Mouse (Mus musculus): Measurements from ENCODE around the gene Spata19. TPM values are rescaled to one million over a fixed set of nuclear protein-coding genes. Genes with fewer than 3 reads are reported as not detected.

Spata19 gene
- 0.26 TPM in 1 of 2 replicates, not detected in the other for polyA plus RNA-seq (2014; fragmentation: Nextera tagmentation; extraction: Ambion mirVana)

- ATAC-seq (ENCODE audit: insufficient number of reproducible peaks, low FRiP score, low TSS enrichment, low read depth): no peak
- H3K36me3 ChIP-seq (ENCODE audit: control insufficient read depth, insufficient read depth, low read length): no peaks in the 10 kb centered on the region
- no peaks in the 10 kb centered on the region for H3K4me1 ChIP-seq (ENCODE audit: control insufficient read depth, insufficient read depth, low read length)
- no peak within 1 kb of the TSS for H3K4me3 ChIP-seq (ENCODE audit: low read depth, low read length)
- H3K9me3 ChIP-seq (ENCODE audit: control insufficient read depth, low read length): no peaks in the 10 kb centered on the region
- H3K27ac ChIP-seq (replicated peaks; ENCODE audit: low read depth, low read length): no peak within 1 kb of the TSS
- no peaks in the 10 kb centered on the region for H3K27me3 ChIP-seq (ENCODE audit: control insufficient read depth, insufficient read depth, low read length)
- DNase-seq (ENCODE audit: low spot score): no peak
- 78% methylated on average over 3 of the region's 3 CpGs for WGBS
- H3K9ac ChIP-seq (ENCODE audit: low read length): no peak within 1 kb of the TSS
- no peak within 1 kb of the TSS for H3K4me2 ChIP-seq (ENCODE audit: low read depth, severe bottlenecking)
These were observed at the start of gene Spata19 for GRCm38 (mm10) chr9:27396500-27396899. Gene Spata19 (plus strand): TSS chr9:27396800.

- Histone ChIP-seq H3K36me3 (ENCODE audit: control insufficient read depth, insufficient read depth, low read length) (no peaks in the 10 kb centered on the region), H3K27ac (replicated peaks; ENCODE audit: low read depth, low read length) (no peak overlapping the region), H3K9me3 (ENCODE audit: control insufficient read depth, low read length) (no peaks in the 10 kb centered on the region), H3K9ac (ENCODE audit: low read length) (no peak overlapping the region), H3K4me2 (ENCODE audit: low read depth, severe bottlenecking) (no peak overlapping the region), H3K4me3 (ENCODE audit: low read depth, low read length) (no peak overlapping the region), H3K4me1 (ENCODE audit: control insufficient read depth, insufficient read depth, low read length) (no peaks in the 10 kb centered on the region), H3K27me3 (ENCODE audit: control insufficient read depth, insufficient read depth, low read length) (no peaks in the 10 kb centered on the region)
- no peak for ATAC-seq (ENCODE audit: insufficient number of reproducible peaks, low FRiP score, low TSS enrichment, low read depth)
- WGBS: 84% methylated on average over 7 of the region's 7 CpGs
- no peak for DNase-seq (ENCODE audit: low spot score)
These were observed 43.5 kb upstream of the Spata19 start for GRCm38 (mm10) chr9:27353082-27353481.

GRCm38 (mm10) chr9:27357893-27358292 lies 38.7 kb upstream of the Spata19 start:
- H3K36me3 ChIP-seq (ENCODE audit: control insufficient read depth, insufficient read depth, low read length): no peaks in the 10 kb centered on the region
- no peak for DNase-seq (ENCODE audit: low spot score)
- H3K4me1 ChIP-seq (ENCODE audit: control insufficient read depth, insufficient read depth, low read length): no peaks in the 10 kb centered on the region
- H3K9me3 ChIP-seq (ENCODE audit: control insufficient read depth, low read length): no peaks in the 10 kb centered on the region
- no peak overlapping the region for H3K4me3 ChIP-seq (ENCODE audit: low read depth, low read length)
- H3K27me3 ChIP-seq (ENCODE audit: control insufficient read depth, insufficient read depth, low read length): no peaks in the 10 kb centered on the region
- ATAC-seq (ENCODE audit: insufficient number of reproducible peaks, low FRiP score, low TSS enrichment, low read depth): no peak
- H3K4me2 ChIP-seq (ENCODE audit: low read depth, severe bottlenecking): no peak overlapping the region
- no peak overlapping the region for H3K27ac ChIP-seq (replicated peaks; ENCODE audit: low read depth, low read length)
- WGBS: 92% methylated on average over 6 of the region's 6 CpGs
- no peak overlapping the region for H3K9ac ChIP-seq (ENCODE audit: low read length)

GRCm38 (mm10) chr9:27367231-27367630 lies 29.4 kb upstream of the Spata19 start:
- no peak overlapping the region for H3K9ac ChIP-seq (ENCODE audit: low read length)
- H3K4me1 ChIP-seq (ENCODE audit: control insufficient read depth, insufficient read depth, low read length): 0 out of 2 replicates have a peak, but pooled peaks cover 3% of the 10 kb centered on the region
- no peak overlapping the region for H3K4me3 ChIP-seq (ENCODE audit: low read depth, low read length)
- H3K4me2 ChIP-seq (ENCODE audit: low read depth, severe bottlenecking): no peak overlapping the region
- no peaks in the 10 kb centered on the region for H3K9me3 ChIP-seq (ENCODE audit: control insufficient read depth, low read length)
- WGBS: 69% methylated on average over 2 of the region's 2 CpGs
- H3K36me3 ChIP-seq (ENCODE audit: control insufficient read depth, insufficient read depth, low read length): no peaks in the 10 kb centered on the region
- no peak for ATAC-seq (ENCODE audit: insufficient number of reproducible peaks, low FRiP score, low TSS enrichment, low read depth)
- H3K27ac ChIP-seq (replicated peaks; ENCODE audit: low read depth, low read length): no peak overlapping the region
- H3K27me3 ChIP-seq (ENCODE audit: control insufficient read depth, insufficient read depth, low read length): no peaks in the 10 kb centered on the region
- no peak for DNase-seq (ENCODE audit: low spot score)

DNA sequence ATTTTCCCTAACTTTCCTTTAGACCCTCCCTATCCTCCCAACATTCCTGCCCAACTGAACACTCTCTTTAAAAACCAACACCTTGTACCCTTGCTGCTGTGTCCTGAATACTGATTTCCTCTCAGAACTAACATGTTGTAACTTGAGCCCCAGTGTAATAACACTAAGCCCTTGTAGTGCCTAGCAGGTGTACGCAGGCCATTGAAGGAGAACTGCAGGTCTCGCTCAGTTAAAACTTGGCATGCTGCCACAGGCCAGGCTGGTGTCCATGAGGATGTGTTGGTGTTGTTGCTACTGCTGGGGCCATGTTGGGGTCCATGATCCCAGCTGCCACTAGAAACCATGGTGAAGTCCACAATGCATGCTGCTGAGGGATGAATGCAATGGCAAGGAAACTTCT lies 27.5 kb upstream of the Spata19 start:
- Histone ChIP-seq H3K4me1 (ENCODE audit: control insufficient read depth, insufficient read depth, low read length) (0 out of 2 replicates have a peak, but pooled peaks cover 3% of the 10 kb centered on the region), H3K9me3 (ENCODE audit: control insufficient read depth, low read length) (no peaks in the 10 kb centered on the region), H3K27me3 (ENCODE audit: control insufficient read depth, insufficient read depth, low read length) (no peaks in the 10 kb centered on the region), H3K27ac (replicated peaks; ENCODE audit: low read depth, low read length) (no peak overlapping the region), H3K4me2 (ENCODE audit: low read depth, severe bottlenecking) (no peak overlapping the region), H3K9ac (ENCODE audit: low read length) (no peak overlapping the region), H3K4me3 (ENCODE audit: low read depth, low read length) (no peak overlapping the region), H3K36me3 (ENCODE audit: control insufficient read depth, insufficient read depth, low read length) (no peaks in the 10 kb centered on the region)
- peak; percentile 26; the same call in 1 of the 2 replicates for ATAC-seq (ENCODE audit: insufficient number of reproducible peaks, low FRiP score, low TSS enrichment, low read depth)
- DNase-seq (ENCODE audit: low spot score): peak; percentile 52
- 51% methylated on average over 2 of the region's 2 CpGs for WGBS

- H3K27me3 ChIP-seq (ENCODE audit: control insufficient read depth, insufficient read depth, low read length): no peaks in the 10 kb centered on the region
- H3K4me3 ChIP-seq (ENCODE audit: low read depth, low read length): no peak overlapping the region
- H3K9ac ChIP-seq (ENCODE audit: low read length): no peak overlapping the region
- H3K9me3 ChIP-seq (ENCODE audit: control insufficient read depth, low read length): no peaks in the 10 kb centered on the region
- WGBS: 74% methylated on average over 1 of the region's 1 CpGs
- no peaks in the 10 kb centered on the region for H3K36me3 ChIP-seq (ENCODE audit: control insufficient read depth, insufficient read depth, low read length)
- DNase-seq (ENCODE audit: low spot score) (no peak), ATAC-seq (ENCODE audit: insufficient number of reproducible peaks, low FRiP score, low TSS enrichment, low read depth) (no peak)
- H3K4me1 ChIP-seq (ENCODE audit: control insufficient read depth, insufficient read depth, low read length): no peaks in the 10 kb centered on the region
- H3K27ac ChIP-seq (replicated peaks; ENCODE audit: low read depth, low read length): no peak overlapping the region
- H3K4me2 ChIP-seq (ENCODE audit: low read depth, severe bottlenecking): no peak overlapping the region
These were observed 20.9 kb upstream of the Spata19 start for GRCm38 (mm10) chr9:27375746-27376145.

DNA sequence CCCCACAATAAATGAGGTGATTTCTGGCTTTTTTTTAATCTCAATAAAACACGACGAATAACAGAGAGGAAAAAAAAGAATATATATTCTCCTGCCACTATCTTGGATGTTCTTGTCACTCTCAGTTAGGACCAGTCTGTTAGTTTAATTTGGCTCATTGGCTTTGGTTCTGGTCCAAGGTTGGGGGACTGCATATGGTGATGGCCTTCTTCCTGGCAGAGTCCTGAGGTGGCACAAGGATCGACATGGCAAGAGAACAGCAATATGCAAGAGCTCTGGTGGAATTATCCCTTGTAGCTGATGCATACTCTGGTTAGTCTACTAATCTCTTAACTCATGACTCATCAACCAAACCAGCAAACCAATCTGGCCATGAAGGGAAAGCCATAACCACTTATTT lies 9.6 kb upstream of the Spata19 start:
- H3K9ac ChIP-seq (ENCODE audit: low read length): no peak overlapping the region
- H3K27me3 ChIP-seq (ENCODE audit: control insufficient read depth, insufficient read depth, low read length): no peaks in the 10 kb centered on the region
- no peak for DNase-seq (ENCODE audit: low spot score)
- WGBS: 80% methylated on average over 3 of the region's 3 CpGs
- H3K4me3 ChIP-seq (ENCODE audit: low read depth, low read length): no peak overlapping the region
- no peaks in the 10 kb centered on the region for H3K36me3 ChIP-seq (ENCODE audit: control insufficient read depth, insufficient read depth, low read length)
- no peak overlapping the region for H3K27ac ChIP-seq (replicated peaks; ENCODE audit: low read depth, low read length)
- ATAC-seq (ENCODE audit: insufficient number of reproducible peaks, low FRiP score, low TSS enrichment, low read depth): no peak
- H3K4me1 ChIP-seq (ENCODE audit: control insufficient read depth, insufficient read depth, low read length): no peaks in the 10 kb centered on the region
- no peak overlapping the region for H3K4me2 ChIP-seq (ENCODE audit: low read depth, severe bottlenecking)
- H3K9me3 ChIP-seq (ENCODE audit: control insufficient read depth, low read length): no peaks in the 10 kb centered on the region

- Histone ChIP-seq H3K4me1 (ENCODE audit: control insufficient read depth, insufficient read depth, low read length) (no peaks in the 10 kb centered on the region), H3K4me3 (ENCODE audit: low read depth, low read length) (no peak overlapping the region), H3K9ac (ENCODE audit: low read length) (no peak overlapping the region), H3K4me2 (ENCODE audit: low read depth, severe bottlenecking) (no peak overlapping the region), H3K27ac (replicated peaks; ENCODE audit: low read depth, low read length) (no peak overlapping the region), H3K9me3 (ENCODE audit: control insufficient read depth, low read length) (no peaks in the 10 kb centered on the region), H3K27me3 (ENCODE audit: control insufficient read depth, insufficient read depth, low read length) (no peaks in the 10 kb centered on the region), H3K36me3 (ENCODE audit: control insufficient read depth, insufficient read depth, low read length) (no peaks in the 10 kb centered on the region)
- WGBS: 91% methylated on average over 4 of the region's 4 CpGs
- DNase-seq (ENCODE audit: low spot score) (no peak), ATAC-seq (ENCODE audit: insufficient number of reproducible peaks, low FRiP score, low TSS enrichment, low read depth) (no peak)
These were observed 4.6 kb downstream of the Spata19 start for GRCm38 (mm10) chr9:27401169-27401568.

DNA sequence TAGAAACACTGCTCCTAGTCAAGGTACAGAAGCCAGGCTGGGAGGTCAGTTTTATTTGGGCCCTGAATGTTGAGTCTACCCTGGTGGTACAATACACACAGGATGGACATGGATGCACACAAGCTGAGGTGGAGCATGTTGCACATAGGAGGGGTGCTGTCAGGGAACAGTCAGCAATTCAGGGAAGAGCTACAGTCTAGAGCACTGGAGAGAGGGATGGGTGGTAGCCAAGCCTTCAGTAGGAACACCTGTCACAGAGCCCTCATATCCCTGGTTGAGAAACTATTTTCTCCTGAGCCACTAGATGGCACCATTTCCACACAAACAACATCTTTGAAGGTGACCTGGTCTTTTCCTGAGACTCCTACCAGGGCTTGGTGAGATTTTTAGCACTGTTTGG lies 13.1 kb downstream of the Spata19 start:
- peak; percentile 67 for DNase-seq (ENCODE audit: low spot score)

More for the DNA sequence above, 13.1 kb downstream of the Spata19 start:
- Histone ChIP-seq H3K9me3 (ENCODE audit: control insufficient read depth, low read length) (no peaks in the 10 kb centered on the region), H3K4me3 (ENCODE audit: low read depth, low read length) (no peak overlapping the region), H3K27me3 (ENCODE audit: control insufficient read depth, insufficient read depth, low read length) (no peaks in the 10 kb centered on the region), H3K4me1 (ENCODE audit: control insufficient read depth, insufficient read depth, low read length) (no peaks in the 10 kb centered on the region; the same call in 1 of the 2 replicates), H3K36me3 (ENCODE audit: control insufficient read depth, insufficient read depth, low read length) (no peaks in the 10 kb centered on the region), H3K4me2 (ENCODE audit: low read depth, severe bottlenecking) (no peak overlapping the region), H3K9ac (ENCODE audit: low read length) (no peak overlapping the region), H3K27ac (replicated peaks; ENCODE audit: low read depth, low read length) (no peak overlapping the region)
- ATAC-seq (ENCODE audit: insufficient number of reproducible peaks, low FRiP score, low TSS enrichment, low read depth): no peak

Measured in limb, embryonic 11.5 days (tissue).